Mouse (Mus musculus) CH12.LX (cell line): ENCODE data around the gene Asb10.

Experiments used
- CHD1 ChIP-seq: IDR thresholded peaks from 2 replicates; pipeline ENCODE4 v1.6.1; 2012; ENCODE audit warnings: low read depth, low read length, improper control_type of control experiment, inconsistent platforms
- CHD2 ChIP-seq: IDR thresholded peaks from 2 replicates; pipeline ENCODE4 v1.6.1; 2011; ENCODE audit warnings: low read length, improper control_type of control experiment
- CTCF ChIP-seq, 2 experiments: IDR thresholded peaks in 1 of 2; conservative IDR thresholded peaks in 1 of 2; 2 replicates each; pipeline ENCODE4 v1.5.1; 2011 to 2012; ENCODE audit warnings: low read depth in 2 of 2, low read length in 2 of 2, improper control_type of control experiment in 1 of 2, inconsistent platforms in 1 of 2, mild to moderate bottlenecking in 1 of 2, moderate library complexity in 1 of 2
- EP300 ChIP-seq: IDR thresholded peaks from 2 replicates; pipeline ENCODE4 v1.6.1; 2011; ENCODE audit warnings: low read length, improper control_type of control experiment
- JUND ChIP-seq: conservative IDR thresholded peaks from 2 replicates; pipeline ENCODE4 v1.6.1; 2011; ENCODE audit warnings: low read depth, low read length, improper control_type of control experiment
- MAFK ChIP-seq: IDR thresholded peaks from 2 replicates; pipeline ENCODE4 v1.6.1; 2011; ENCODE audit warnings: low read length, improper control_type of control experiment; ENCODE audit not compliant: insufficient replicate concordance
- POLR2A ChIP-seq: IDR thresholded peaks from 2 replicates; pipeline ENCODE4 v1.6.1; 2011; ENCODE audit warnings: low read depth, mild to moderate bottlenecking, improper control_type of control experiment, low read length
- TBP ChIP-seq: conservative IDR thresholded peaks from 2 replicates; pipeline ENCODE4 v1.6.1; 2011; ENCODE audit warnings: low read depth, low read length, improper control_type of control experiment
- TCF12 ChIP-seq: IDR thresholded peaks from 2 replicates; pipeline ENCODE4 v1.6.1; 2014; ENCODE audit warnings: low read depth, mild to moderate bottlenecking, inconsistent platforms, low read length, improper control_type of control experiment
- ZC3H11A ChIP-seq: IDR thresholded peaks from 2 replicates; pipeline ENCODE4 v1.6.1; 2012; ENCODE audit warnings: low read depth, mild to moderate bottlenecking, inconsistent platforms, low read length, improper control_type of control experiment

GRCm38 (mm10) chr5:24533391-24533790 is 7.4 kb downstream of the Asb10 start:
- TF ChIP-seq TBP (no peak), POLR2A (no peak), TCF12 (no peak), CTCF (conservative IDR thresholded peaks at IDR 0.05 in 1 of 2, IDR thresholded peaks at IDR 0.05 in 1 of 2; ENCODE audit: low read depth in 2 of 2, low read length in 2 of 2) (no peak), EP300 (no peak), ZC3H11A (no peak), CHD2 (no peak), CHD1 (no peak), MAFK (no peak), JUND (no peak)
